Mouse (Mus musculus) lung, embryonic 15.5 days (tissue): ENCODE results near the gene Scaf8. TPM values are rescaled to one million over a fixed set of nuclear protein-coding genes. Genes with fewer than 3 reads are reported as not detected.

Experiments
- ATAC-seq: fragments of 200-750 bp; cut with Nextera tagmentation; 2 replicates; pipeline ENCODE4 v1.8.0; 2017; ENCODE audit warnings: moderate number of reproducible peaks, borderline replicate concordance; ENCODE audit not compliant: low FRiP score, low TSS enrichment; ENCODE audit errors: extremely low read depth
- H3K27ac ChIP-seq: fragments of 300-500 bp; sonication (generic); 2 replicates; pipeline ENCODE4 v1.5.1; 2015; ENCODE audit warnings: moderate library complexity, mild to moderate bottlenecking, inconsistent platforms
- H3K27me3 ChIP-seq: fragments of 300-500 bp; sonication (generic); 2 replicates; pipeline ENCODE4 v1.6.1; 2015; ENCODE audit warnings: inconsistent platforms
- H3K36me3 ChIP-seq: fragments of 300-500 bp; sonication (generic); 2 replicates; pipeline ENCODE4 v1.6.1; 2015; ENCODE audit warnings: inconsistent platforms
- H3K4me1 ChIP-seq: fragments of 300-500 bp; sonication (generic); 2 replicates; pipeline ENCODE4 v1.6.1; 2015; ENCODE audit warnings: inconsistent platforms
- H3K4me2 ChIP-seq: fragments of 300-500 bp; sonication (generic); 2 replicates; pipeline ENCODE4 v1.6.1; 2015; ENCODE audit warnings: inconsistent platforms, mild to moderate bottlenecking, moderate library complexity
- H3K4me3 ChIP-seq: fragments of 300-500 bp; sonication (generic); 2 replicates; pipeline ENCODE4 v1.5.1; 2015; ENCODE audit warnings: mild to moderate bottlenecking, inconsistent platforms
- H3K9ac ChIP-seq: fragments of 300-500 bp; sonication (generic); 2 replicates; pipeline ENCODE4 v1.6.1; 2015; ENCODE audit warnings: inconsistent platforms
- H3K9me3 ChIP-seq: fragments of 300-500 bp; sonication (generic); 2 replicates; pipeline ENCODE4 v1.6.1; 2016; ENCODE audit warnings: inconsistent platforms
- WGBS: fragments of 180-500 bp; shearing (Covaris S2); methylation state at CpG from one replicate; pipeline ENCODE4 v1.1.7; 2015; 5-methylcytosine and 5-hydroxymethylcytosine counted together
- polyA plus RNA-seq: library from polyadenylated mRNA; unstranded; fragments of >200 nt; fragmentation: Nextera tagmentation; extraction: Ambion mirVana; gene quantifications from 2 replicates; pipeline ENCODE4 v1.2.1, GENCODE M21; 2015

Scaf8 gene
- polyA plus RNA-seq, 1 experiment from 2014 or later: 19.4 TPM

GRCm38 (mm10) chr17:3212886-3213285, 98.1 kb downstream of the Scaf8 start:
- no peak overlapping the region for H3K4me3 ChIP-seq
- no peaks in the 10 kb centered on the region for H3K27me3 ChIP-seq
- H3K9ac ChIP-seq: no peak overlapping the region
- no peaks in the 10 kb centered on the region for H3K9me3 ChIP-seq
- no peak overlapping the region for H3K27ac ChIP-seq
- peaks cover 30% of the 10 kb centered on the region for H3K36me3 ChIP-seq
- 0 out of 2 replicates have a peak, but pooled peaks cover 4% of the 10 kb centered on the region for H3K4me1 ChIP-seq
- no peak for ATAC-seq
- WGBS: 92% methylated on average over 10 of the region's 10 CpGs
- H3K4me2 ChIP-seq: no peak overlapping the region

GRCm38 (mm10) chr17:3214852-3215251, 100.1 kb downstream of the Scaf8 start:
- H3K36me3 ChIP-seq: peaks cover 26% of the 10 kb centered on the region; the same call in 1 of the 2 replicates
- no peak for ATAC-seq
- H3K4me2 ChIP-seq: no peak overlapping the region
- WGBS: 83% methylated on average over 2 of the region's 2 CpGs
- peaks cover 3% of the 10 kb centered on the region; the same call in 1 of the 2 replicates for H3K4me1 ChIP-seq
- no peaks in the 10 kb centered on the region for H3K9me3 ChIP-seq
- H3K27ac ChIP-seq: no peak overlapping the region
- H3K27me3 ChIP-seq: no peaks in the 10 kb centered on the region
- H3K9ac ChIP-seq: no peak overlapping the region
- no peak overlapping the region for H3K4me3 ChIP-seq

GRCm38 (mm10) chr17:3217023-3217422, 102.3 kb downstream of the Scaf8 start:
- ATAC-seq: no peak
- Histone ChIP-seq H3K4me3 (no peak overlapping the region), H3K4me1 (peaks cover 7% of the 10 kb centered on the region; the same call in 1 of the 2 replicates), H3K27ac (no peak overlapping the region), H3K4me2 (no peak overlapping the region), H3K9ac (no peak overlapping the region), H3K27me3 (no peaks in the 10 kb centered on the region), H3K9me3 (no peaks in the 10 kb centered on the region), H3K36me3 (peaks cover 24% of the 10 kb centered on the region; the same call in 1 of the 2 replicates)
- 89% methylated on average over 5 of the region's 5 CpGs for WGBS

GRCm38 (mm10) chr17:3218364-3218763, 103.6 kb downstream of the Scaf8 start:
- Histone ChIP-seq H3K9me3 (no peaks in the 10 kb centered on the region), H3K4me3 (no peak overlapping the region), H3K9ac (no peak overlapping the region), H3K4me2 (no peak overlapping the region), H3K27me3 (no peaks in the 10 kb centered on the region), H3K4me1 (peaks cover 7% of the 10 kb centered on the region; the same call in 1 of the 2 replicates), H3K27ac (no peak overlapping the region), H3K36me3 (peaks cover 24% of the 10 kb centered on the region; the same call in 1 of the 2 replicates)
- 39% methylated on average over 7 of the region's 7 CpGs for WGBS
- no peak for ATAC-seq

GRCm38 (mm10) chr17:3218916-3219315, 104.1 kb downstream of the Scaf8 start:
- no peak for ATAC-seq
- H3K4me3 ChIP-seq: no peak overlapping the region
- H3K9me3 ChIP-seq: no peaks in the 10 kb centered on the region
- no peak overlapping the region for H3K4me2 ChIP-seq
- no peak overlapping the region for H3K9ac ChIP-seq
- H3K27ac ChIP-seq: no peak overlapping the region
- H3K36me3 ChIP-seq: peaks cover 19% of the 10 kb centered on the region; the same call in 1 of the 2 replicates
- no peaks in the 10 kb centered on the region for H3K27me3 ChIP-seq
- H3K4me1 ChIP-seq: peaks cover 7% of the 10 kb centered on the region; the same call in 1 of the 2 replicates
- WGBS: 46% methylated on average over 5 of the region's 5 CpGs

GRCm38 (mm10) chr17:3220201-3220600, 105.4 kb downstream of the Scaf8 start:
- ATAC-seq: no peak
- WGBS: 54% methylated on average over 11 of the region's 11 CpGs

GRCm38 (mm10) chr17:3223071-3223470, 108.3 kb downstream of the Scaf8 start:
- no peaks in the 10 kb centered on the region for H3K36me3 ChIP-seq
- no peaks in the 10 kb centered on the region for H3K9me3 ChIP-seq
- H3K4me3 ChIP-seq: no peak overlapping the region
- H3K4me2 ChIP-seq: no peak overlapping the region
- H3K27ac ChIP-seq: no peak overlapping the region
- ATAC-seq: no peak
- H3K9ac ChIP-seq: no peak overlapping the region
- 57% methylated on average over 2 of the region's 2 CpGs for WGBS
- H3K27me3 ChIP-seq: no peaks in the 10 kb centered on the region
- H3K4me1 ChIP-seq: peaks cover 5% of the 10 kb centered on the region; the same call in 1 of the 2 replicates

More at GRCm38 (mm10) chr17:3220201-3220600, 105.4 kb downstream of the Scaf8 start:
- Histone ChIP-seq H3K9me3 (no peaks in the 10 kb centered on the region), H3K4me3 (no peak overlapping the region), H3K27ac (no peak overlapping the region), H3K36me3 (peaks cover 11% of the 10 kb centered on the region; the same call in 1 of the 2 replicates), H3K27me3 (no peaks in the 10 kb centered on the region), H3K9ac (no peak overlapping the region), H3K4me1 (peaks cover 7% of the 10 kb centered on the region; the same call in 1 of the 2 replicates), H3K4me2 (no peak overlapping the region)

GRCm38 (mm10) chr17:3223721-3224120, 108.9 kb downstream of the Scaf8 start:
- WGBS: 58% methylated on average over 3 of the region's 3 CpGs
- H3K27ac ChIP-seq: no peak overlapping the region

GRCm38 (mm10) chr17:3224383-3225106, 109.8 kb downstream of the Scaf8 start:
- no peaks in the 10 kb centered on the region for H3K9me3 ChIP-seq
- WGBS: 64% methylated on average over 4 of the region's 4 CpGs
- H3K4me2 ChIP-seq: no peak overlapping the region
- H3K36me3 ChIP-seq: no peaks in the 10 kb centered on the region
- no peak overlapping the region for H3K27ac ChIP-seq
- no peak overlapping the region for H3K9ac ChIP-seq
- H3K4me3 ChIP-seq: no peak overlapping the region
- 0 out of 2 replicates have a peak, but pooled peaks have one; percentile 66 for ATAC-seq
- H3K27me3 ChIP-seq: no peaks in the 10 kb centered on the region
- 0 out of 2 replicates have a peak, but pooled peaks cover 5% of the 10 kb centered on the region for H3K4me1 ChIP-seq

More at GRCm38 (mm10) chr17:3223721-3224120, 108.9 kb downstream of the Scaf8 start:
- no peak overlapping the region for H3K9ac ChIP-seq
- H3K4me1 ChIP-seq: peaks cover 5% of the 10 kb centered on the region; the same call in 1 of the 2 replicates
- H3K36me3 ChIP-seq: no peaks in the 10 kb centered on the region
- no peak overlapping the region for H3K4me2 ChIP-seq
- no peaks in the 10 kb centered on the region for H3K9me3 ChIP-seq
- H3K27me3 ChIP-seq: no peaks in the 10 kb centered on the region
- no peak overlapping the region for H3K4me3 ChIP-seq
- no peak for ATAC-seq

- no peak overlapping the region for H3K9ac ChIP-seq
- ATAC-seq: peak; percentile 65; the same call in 1 of the 2 replicates
- H3K4me3 ChIP-seq: no peak overlapping the region
- H3K4me1 ChIP-seq: no peaks in the 10 kb centered on the region
- H3K36me3 ChIP-seq: peaks cover 6% of the 10 kb centered on the region; the same call in 1 of the 2 replicates
- H3K27me3 ChIP-seq: no peaks in the 10 kb centered on the region
- H3K9me3 ChIP-seq: no peaks in the 10 kb centered on the region
- no peak overlapping the region for H3K4me2 ChIP-seq
- H3K27ac ChIP-seq: no peak overlapping the region
- 74% methylated on average over 17 of the region's 17 CpGs for WGBS
Measured at GRCm38 (mm10) chr17:3230231-3231000, 115.6 kb downstream of the Scaf8 start.

GRCm38 (mm10) chr17:3232626-3233025, 117.9 kb downstream of the Scaf8 start:
- Histone ChIP-seq H3K4me1 (no peaks in the 10 kb centered on the region), H3K4me2 (no peak overlapping the region), H3K27me3 (no peaks in the 10 kb centered on the region), H3K9ac (no peak overlapping the region), H3K4me3 (no peak overlapping the region), H3K36me3 (peaks cover 6% of the 10 kb centered on the region; the same call in 1 of the 2 replicates), H3K9me3 (no peaks in the 10 kb centered on the region), H3K27ac (no peak overlapping the region)
- no peak for ATAC-seq
- WGBS: 82% methylated on average over 5 of the region's 5 CpGs
